Mouse (Mus musculus): ENCODE measurements around the gene Mgll.

GRCm38 (mm10) chr6:88712083-88712482 lies 12.1 kb upstream of the Mgll start:
- TF ChIP-seq CTCF (IDR thresholded peaks at IDR 0.05; ENCODE audit: insufficient read depth, low read length), result no peak
- no peak for TF ChIP-seq POLR2A (IDR thresholded peaks at IDR 0.05; ENCODE audit: borderline replicate concordance, extremely low read depth, low read depth, low read length)

Measured in lung, adult 2 months (tissue).